Mouse (Mus musculus): Measurements from ENCODE around the gene Acadsb. TPM values are rescaled to one million over a fixed set of nuclear protein-coding genes. Genes with fewer than 3 reads are reported as not detected.

Acadsb gene
- polyA plus RNA-seq (2017; shearing (Covaris generic)): 49.8 TPM

GRCm38 (mm10) chr7:131410416-131411058 lies at the start of gene Acadsb, which contains the start of gene Ikzf5:
Gene Acadsb (plus strand): TSS chr7:131410601.
Gene Ikzf5 (minus strand): TSS chr7:131410521.

GRCm38 (mm10) chr7:131362615-131363300 lies 47.6 kb upstream of the Acadsb start, which contains the start of gene 2310057M21Rik:
Gene 2310057M21Rik (minus strand): TSS chr7:131362759.

GRCm38 (mm10) chr7:131370648-131371469 lies 39.5 kb upstream of the Acadsb start, which contains the start of gene Pstk:
Gene Pstk (plus strand): TSS chr7:131371141.

Other genes starting within 250 kb of the Acadsb start
- gene 5430419D17Rik, start 236.2 kb upstream of the Acadsb start, polyA plus RNA-seq (2017; shearing (Covaris generic)): 0.07 TPM
- gene Cuzd1, start 88.3 kb upstream of the Acadsb start, polyA plus RNA-seq (2017; shearing (Covaris generic)): not detected
- not detected for gene Fam24b, start 81.1 kb upstream of the Acadsb start, polyA plus RNA-seq (2017; shearing (Covaris generic))
- gene Fam24a, start 76.7 kb upstream of the Acadsb start, polyA plus RNA-seq (2017; shearing (Covaris generic)): not detected
- gene 2310057M21Rik, start 47.8 kb upstream of the Acadsb start, polyA plus RNA-seq (2017; shearing (Covaris generic)): 24.4 TPM
- 46.3 TPM for gene Pstk, start 39.5 kb upstream of the Acadsb start, polyA plus RNA-seq (2017; shearing (Covaris generic))
- 22.4 TPM for gene Ikzf5, start 80 bp upstream of the Acadsb start, polyA plus RNA-seq (2017; shearing (Covaris generic))
- gene Hmx3, start 132.3 kb downstream of the Acadsb start, polyA plus RNA-seq (2017; shearing (Covaris generic)): not detected
- gene Hmx2, start 138.2 kb downstream of the Acadsb start, polyA plus RNA-seq (2017; shearing (Covaris generic)): 0.13 TPM
- gene Bub3, start 149.6 kb downstream of the Acadsb start, polyA plus RNA-seq (2017; shearing (Covaris generic)): 148 TPM